Mouse (Mus musculus): ENCODE measurements around the gene Lhpp.

Gene Lhpp

DNA sequence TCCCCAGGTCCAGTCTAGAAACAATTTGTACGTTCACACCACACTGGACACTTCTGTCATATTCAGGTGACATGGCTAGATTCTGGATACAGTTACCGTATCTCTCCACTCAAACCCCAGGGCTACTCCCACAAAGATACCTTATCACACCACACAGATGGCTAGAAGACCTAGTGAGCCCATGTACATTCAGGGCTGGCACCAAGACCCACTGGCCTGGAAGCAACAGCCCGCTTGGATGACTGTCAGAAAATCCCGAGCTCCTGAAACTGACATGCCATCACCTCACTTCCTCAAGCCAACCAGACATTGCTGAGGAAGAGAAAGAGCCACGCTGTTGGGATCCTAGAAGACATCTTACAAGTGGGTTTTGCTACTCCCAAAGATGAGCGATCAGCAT, 128.4 kb downstream of the Lhpp start:
- DNase-seq (ENCODE audit: extremely low spot score): no peak

DNA sequence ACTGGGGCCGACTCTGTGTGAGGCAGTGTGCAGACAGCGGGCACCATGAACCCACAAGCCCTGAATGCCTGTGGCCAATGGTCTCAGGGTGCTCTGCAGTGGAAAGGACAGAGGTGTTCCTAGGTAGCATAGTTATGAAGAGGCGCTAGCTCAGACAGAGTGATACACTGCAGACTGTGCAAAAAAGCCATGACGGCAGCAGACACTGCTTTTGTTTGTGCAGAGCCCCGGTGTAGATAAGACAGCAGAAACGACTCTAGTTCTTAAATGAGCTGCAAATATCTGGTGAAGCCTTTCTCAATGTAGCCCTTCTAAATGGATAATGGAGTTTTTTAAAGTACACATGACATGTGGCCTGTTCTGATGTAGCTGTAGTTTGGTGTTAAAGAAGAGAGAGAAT, 129.4 kb downstream of the Lhpp start:
- no peak for DNase-seq (ENCODE audit: extremely low spot score)

DNA sequence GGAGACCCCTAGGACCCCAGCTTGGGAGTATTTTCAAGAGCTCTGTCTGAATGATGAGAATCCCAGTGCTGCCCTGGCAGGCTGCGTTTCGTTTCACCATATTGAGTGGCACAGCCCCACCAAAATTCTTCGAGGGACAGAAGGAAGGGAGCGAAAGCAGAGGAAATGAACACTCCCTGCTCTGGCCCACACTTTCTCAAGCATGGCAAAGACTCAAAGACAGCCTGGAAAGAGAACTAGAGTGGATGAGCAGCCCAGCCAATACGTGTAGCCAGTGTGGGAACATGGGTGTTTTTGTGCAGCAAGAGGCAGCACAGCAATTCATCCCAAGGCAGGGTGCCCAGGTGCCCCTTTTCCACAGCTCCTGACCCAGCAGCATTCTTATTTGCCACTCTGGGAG, 132.5 kb downstream of the Lhpp start:
- DNase-seq (ENCODE audit: extremely low spot score): no peak

DNA sequence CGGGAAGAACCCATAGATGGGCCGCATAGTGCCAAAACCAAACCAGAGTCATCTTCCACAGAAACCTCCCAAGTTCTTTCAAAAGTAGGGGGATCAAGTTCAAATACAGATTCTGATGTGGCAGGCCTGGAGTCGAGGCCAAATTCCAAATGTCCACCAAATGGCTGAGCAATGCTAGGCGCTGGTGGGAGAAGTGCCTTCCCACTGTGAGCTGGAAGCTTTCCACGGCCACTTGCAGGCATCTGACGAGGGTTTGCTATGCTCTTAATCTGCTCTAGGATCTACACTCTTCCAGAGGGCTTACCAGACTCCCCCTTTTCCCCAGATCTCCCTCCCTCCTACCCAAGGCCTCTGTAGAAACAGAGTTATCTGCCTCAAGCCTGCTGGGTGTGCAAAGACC, 136.7 kb downstream of the Lhpp start:
- DNase-seq (ENCODE audit: extremely low spot score): no peak

DNA sequence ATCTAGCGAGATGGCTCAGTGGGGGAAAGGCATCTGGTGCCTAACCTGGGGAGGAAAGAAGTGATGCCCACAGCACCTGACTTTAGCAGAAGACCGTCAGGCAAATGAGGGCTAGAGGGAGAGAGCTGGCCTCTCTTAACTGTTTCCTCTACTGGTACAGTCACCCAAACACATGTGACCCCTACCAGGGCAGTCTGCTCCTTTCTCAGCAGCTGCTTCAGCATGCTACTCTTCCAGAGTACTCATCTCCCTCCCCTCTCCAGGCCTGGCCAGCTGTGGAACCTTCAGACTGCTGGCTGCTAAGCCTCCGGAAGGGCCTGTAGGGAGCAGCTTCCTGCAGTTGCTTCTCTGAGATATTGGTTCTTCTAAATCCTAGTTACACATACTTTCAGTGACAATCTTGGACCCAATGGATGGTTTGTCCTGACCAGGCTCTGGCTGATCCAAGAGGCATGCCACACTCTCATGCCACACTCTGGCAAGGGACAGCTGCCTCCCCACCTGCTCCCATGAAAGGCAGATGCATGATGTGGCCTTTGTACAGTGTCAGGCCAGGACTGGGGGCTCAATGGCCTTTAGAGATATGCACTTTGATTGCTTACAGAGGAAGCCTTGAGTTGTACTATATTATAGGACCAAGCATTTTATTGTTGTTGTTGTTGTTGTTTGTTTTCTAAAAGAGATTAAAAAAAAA, 137.8 kb downstream of the Lhpp start:
- no peak for DNase-seq (ENCODE audit: extremely low spot score)

DNA sequence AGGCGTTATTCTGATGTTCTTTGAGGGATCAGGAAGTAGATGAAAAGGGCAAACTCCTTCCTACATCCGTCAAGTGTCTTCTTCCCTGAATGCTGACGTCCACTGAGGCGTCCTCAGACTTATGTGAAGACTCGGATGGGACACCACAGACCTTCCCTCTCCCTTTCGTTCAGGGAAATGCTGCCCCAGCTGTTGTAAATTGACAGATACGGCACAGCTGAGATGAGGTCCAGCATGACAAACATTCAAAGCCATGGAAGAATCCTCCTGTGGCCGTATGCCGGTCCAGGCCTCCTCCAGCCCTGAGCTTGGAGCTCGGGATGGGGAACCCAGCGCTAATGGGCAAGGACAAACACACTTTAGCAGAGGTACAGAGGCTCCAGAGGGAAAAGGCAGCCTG, 139.1 kb downstream of the Lhpp start:
- no peak for DNase-seq (ENCODE audit: extremely low spot score)

DNA sequence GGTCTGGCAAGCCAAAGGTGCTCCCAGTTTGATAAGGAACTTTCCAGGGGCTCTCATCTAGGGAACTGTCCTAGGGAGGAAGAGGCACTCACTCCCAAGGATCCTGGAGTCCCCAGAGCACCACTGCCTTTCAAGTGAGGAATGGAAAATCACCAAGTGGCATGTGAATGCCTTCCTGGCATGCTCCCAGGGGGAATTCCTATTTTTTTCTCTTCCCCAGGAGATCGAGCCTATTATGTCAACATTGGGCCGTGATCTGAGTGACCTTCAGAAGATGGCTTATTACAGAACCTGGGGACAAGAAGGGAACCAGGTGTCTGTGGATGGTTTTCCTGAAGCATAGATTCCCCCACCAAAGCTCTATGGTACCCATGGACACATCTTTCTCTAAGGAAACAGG, 141.3 kb downstream of the Lhpp start:
- no peak for DNase-seq (ENCODE audit: extremely low spot score)

DNA sequence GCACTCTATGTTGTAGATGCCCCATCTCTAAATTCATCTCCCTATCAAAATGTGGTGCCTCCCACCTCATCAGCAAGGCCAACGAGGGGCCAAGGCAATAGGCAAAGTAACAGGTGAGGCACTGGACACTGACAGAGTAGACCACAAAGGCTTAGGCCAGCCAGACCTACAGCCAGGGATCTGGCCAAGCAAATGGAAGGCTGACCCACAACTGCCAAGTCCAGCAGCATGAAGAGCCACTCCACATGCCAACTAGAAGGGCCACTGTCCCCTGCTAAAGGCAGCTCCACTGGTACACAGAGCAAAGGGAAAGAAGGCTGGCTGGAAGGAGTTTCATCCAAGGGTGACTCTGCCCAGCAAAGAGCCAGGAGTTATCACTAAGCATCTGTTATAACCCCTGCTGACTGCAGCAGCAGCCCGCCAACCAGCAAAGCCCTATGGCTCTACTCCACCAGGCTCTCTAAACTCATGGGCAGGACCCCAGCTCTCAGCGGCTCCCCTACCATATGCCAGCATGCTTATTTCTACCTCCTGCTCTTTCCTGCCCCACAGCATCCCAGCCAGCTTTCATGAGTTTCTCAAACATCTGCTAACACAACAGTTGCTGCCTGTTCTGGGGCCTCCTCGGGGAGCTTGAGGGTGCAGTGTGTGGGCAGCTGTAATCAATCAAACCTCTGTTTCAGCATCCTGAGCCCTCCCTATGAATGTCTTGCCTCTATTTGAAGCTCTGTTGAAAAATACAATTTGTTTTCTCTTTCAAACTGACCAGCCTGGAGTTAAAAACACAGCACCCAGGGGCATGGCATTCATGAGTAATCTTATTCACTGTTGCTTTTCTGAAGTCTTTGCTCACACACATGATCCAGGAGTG, 143.3 kb downstream of the Lhpp start:
- no peak for DNase-seq (ENCODE audit: extremely low spot score)

DNA sequence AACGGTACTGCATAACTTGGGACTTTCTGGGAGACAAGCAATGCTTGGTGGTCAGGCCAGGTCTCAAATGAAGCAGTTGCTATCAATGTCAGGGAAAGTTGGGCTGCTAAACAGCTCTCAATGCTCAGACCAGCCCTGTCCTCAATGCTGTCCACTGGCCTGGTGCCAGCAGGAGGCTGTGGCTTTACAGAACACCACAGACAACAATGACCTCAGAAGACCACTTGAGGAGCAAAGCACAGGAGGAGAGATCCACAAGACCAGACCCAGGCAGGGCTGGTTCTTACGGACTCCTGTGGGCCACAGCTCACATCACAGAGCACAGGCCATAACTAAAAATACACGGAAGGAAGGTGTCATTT, 143.9 kb downstream of the Lhpp start:
- DNase-seq (ENCODE audit: extremely low spot score): no peak

Measured in embryo, embryonic 9.5 days (tissue).